Mouse (Mus musculus) hindbrain, postnatal 0 days (tissue): ENCODE results near the gene Tmem95. TPM values are rescaled to one million over a fixed set of nuclear protein-coding genes. Genes with fewer than 3 reads are reported as not detected.
A peak's percentile ranks its signal among the peaks of the same experiment; 100 is the strongest.

Source experiments
- ATAC-seq: fragments of 200-750 bp; cut with Nextera tagmentation; 2 replicates; pipeline ENCODE4 v1.8.0; 2017; ENCODE audit warnings: mild to moderate bottlenecking, moderate TSS enrichment, moderate library complexity
- DNase-seq: peaks from one replicate; pipeline ENCODE4 v3.0.0-alpha.2; 2015; ENCODE audit warnings: low spot score
- H3K27ac ChIP-seq: fragments of 300-500 bp; sonication (generic); 2 replicates; pipeline ENCODE4 v1.5.1; 2014; ENCODE audit warnings: mild to moderate bottlenecking
- H3K27me3 ChIP-seq: fragments of 300-500 bp; sonication (generic); 2 replicates; pipeline ENCODE4 v1.6.1; 2014; ENCODE audit warnings: low read length, mixed read lengths; ENCODE audit not compliant: insufficient read depth
- H3K36me3 ChIP-seq: fragments of 300-500 bp; sonication (generic); 2 replicates; pipeline ENCODE4 v1.6.1; 2014; ENCODE audit warnings: low read length, mixed read lengths; ENCODE audit not compliant: insufficient read depth
- H3K4me1 ChIP-seq: fragments of 300-500 bp; sonication (generic); 2 replicates; pipeline ENCODE4 v1.6.1; 2014; ENCODE audit warnings: antibody characterized with exemption, low read length, mixed read lengths; ENCODE audit not compliant: insufficient read depth
- H3K4me2 ChIP-seq: fragments of 300-500 bp; sonication (generic); 2 replicates; pipeline ENCODE4 v1.6.1; 2014; ENCODE audit warnings: low read depth, mild to moderate bottlenecking, low read length, moderate library complexity, mixed read lengths
- H3K4me3 ChIP-seq: fragments of 300-500 bp; sonication (generic); 2 replicates; pipeline ENCODE4 v1.5.1; 2014; ENCODE audit warnings: low read length
- H3K9ac ChIP-seq: fragments of 300-500 bp; sonication (generic); replicated peaks from 2 replicates; pipeline ENCODE4 v1.6.1; 2014; ENCODE audit warnings: mild to moderate bottlenecking, low read length, moderate library complexity, mixed read lengths
- H3K9me3 ChIP-seq: fragments of 300-500 bp; sonication (generic); 2 replicates; pipeline ENCODE4 v1.6.1; 2016; ENCODE audit warnings: low read length, mixed read lengths
- CTCF ChIP-seq: IDR thresholded peaks from 2 replicates; pipeline ENCODE4 v1.5.1; 2016; ENCODE audit warnings: antibody characterized with exemption, control low read depth, low read depth
- WGBS: fragments of 180-500 bp; shearing (Covaris S2); extraction: QIAGEN DNeasy Blood & Tissue Kit; methylation state at CpG from one replicate; pipeline ENCODE4 v1.1.7; 2014; 5-methylcytosine and 5-hydroxymethylcytosine counted together
- microRNA-seq, 2 experiments: library from miRNA; unstranded; fragments of <30 nt; microRNA quantifications; one replicate each; pipeline ENCODE4; 2016
- polyA plus RNA-seq: library from polyadenylated mRNA; unstranded; fragments of >200 nt; fragmentation: Nextera tagmentation; extraction: Ambion mirVana; gene quantifications from 2 replicates; pipeline ENCODE4 v1.2.1, GENCODE M21; 2015
- total RNA-seq: library from RNA; depleted of rRNA; stranded (reverse); fragments of >200 nt; gene quantifications from 2 replicates; pipeline ENCODE4 v1.2.3, GENCODE M21; 2014; rRNA removed

The Tmem95 gene
- total and polyA plus RNA-seq, 2 experiments from 2014 or later, result not detected

- WGBS, result 1% methylated on average over 49 of the region's 52 CpGs
- no peak for ATAC-seq
- Histone ChIP-seq H3K9ac (peak overlapping the region; percentile 79), H3K27me3 (no peaks in the 10 kb centered on the region), H3K4me2 (peak overlapping the region; percentile 86), H3K27ac (peak overlapping the region; percentile 88), H3K4me1 (peaks cover 14% of the 10 kb centered on the region), H3K9me3 (no peaks in the 10 kb centered on the region), H3K4me3 (peak overlapping the region; percentile 72), H3K36me3 (peaks cover 10% of the 10 kb centered on the region)
- DNase-seq, result peak; percentile 69
- TF ChIP-seq CTCF, result no peak
These were observed 40.9 kb downstream of the Tmem95 start for GRCm38 (mm10) chr11:69836703-69837576.

GRCm38 (mm10) chr11:69835966-69836335, 41.9 kb downstream of the Tmem95 start:
- WGBS, result 4% methylated on average over 4 of the region's 4 CpGs
- Histone ChIP-seq H3K4me3 (peak overlapping the region; percentile 72), H3K9ac (peak overlapping the region; percentile 79), H3K36me3 (peaks cover 10% of the 10 kb centered on the region), H3K27ac (peak overlapping the region; percentile 88; the same call in 1 of the 2 replicates), H3K27me3 (no peaks in the 10 kb centered on the region), H3K4me2 (peak overlapping the region; percentile 86), H3K9me3 (no peaks in the 10 kb centered on the region), H3K4me1 (peaks cover 14% of the 10 kb centered on the region)
- TF ChIP-seq CTCF, result no peak
- no peak for DNase-seq
- no peak for ATAC-seq

GRCm38 (mm10) chr11:69835326-69835965, 42.4 kb downstream of the Tmem95 start:
- DNase-seq (peak; percentile 30), ATAC-seq (no peak)
- Histone ChIP-seq H3K27me3 (no peaks in the 10 kb centered on the region), H3K9ac (peak overlapping the region; percentile 79), H3K36me3 (peaks cover 10% of the 10 kb centered on the region), H3K4me2 (peak overlapping the region; percentile 86), H3K4me3 (peak overlapping the region; percentile 72), H3K9me3 (no peaks in the 10 kb centered on the region), H3K4me1 (peaks cover 14% of the 10 kb centered on the region), H3K27ac (0 out of 2 replicates have a peak overlapping the region, but pooled peaks have one; percentile 2)
- WGBS, result 4% methylated on average over 8 of the region's 9 CpGs
- no peak for TF ChIP-seq CTCF

GRCm38 (mm10) chr11:69834001-69834549, 43.7 kb downstream of the Tmem95 start:
- TF ChIP-seq CTCF, result no peak
- peak overlapping the region; percentile 72 for H3K4me3 ChIP-seq
- ATAC-seq (no peak), DNase-seq (peak; percentile 48)
- no peaks in the 10 kb centered on the region for H3K27me3 ChIP-seq
- H3K27ac ChIP-seq, result no peak overlapping the region
- no peaks in the 10 kb centered on the region for H3K9me3 ChIP-seq
- peaks cover 12% of the 10 kb centered on the region for H3K4me1 ChIP-seq
- H3K36me3 ChIP-seq, result peaks cover 10% of the 10 kb centered on the region
- 10% methylated on average over 30 of the region's 48 CpGs for WGBS
- peak overlapping the region; percentile 79 for H3K9ac ChIP-seq
- H3K4me2 ChIP-seq, result peak overlapping the region; percentile 86

- Histone ChIP-seq H3K36me3 (peaks cover 10% of the 10 kb centered on the region), H3K9me3 (no peaks in the 10 kb centered on the region), H3K27ac (no peak overlapping the region), H3K9ac (peak overlapping the region; percentile 79; the same call in 1 of the 2 replicates), H3K4me1 (peaks cover 11% of the 10 kb centered on the region), H3K27me3 (no peaks in the 10 kb centered on the region), H3K4me2 (peak overlapping the region; percentile 86), H3K4me3 (peak overlapping the region; percentile 72)
- ATAC-seq, result no peak
- 55% methylated on average over 8 of the region's 8 CpGs for WGBS
- TF ChIP-seq CTCF, result no peak
- DNase-seq, result no peak
These were observed 44.3 kb downstream of the Tmem95 start for GRCm38 (mm10) chr11:69833554-69833953.

- no peaks in the 10 kb centered on the region for H3K9me3 ChIP-seq
- H3K4me1 ChIP-seq, result no peaks in the 10 kb centered on the region
- H3K27ac ChIP-seq, result no peak overlapping the region
- no peaks in the 10 kb centered on the region for H3K27me3 ChIP-seq
- DNase-seq (no peak), ATAC-seq (no peak)
- 51% methylated on average over 5 of the region's 5 CpGs for WGBS
- TF ChIP-seq CTCF, result no peak
- H3K9ac ChIP-seq, result no peak overlapping the region
- peaks cover 51% of the 10 kb centered on the region for H3K36me3 ChIP-seq
- H3K4me2 ChIP-seq, result no peak overlapping the region
- H3K4me3 ChIP-seq, result no peak overlapping the region
These were observed 49.0 kb downstream of the Tmem95 start for GRCm38 (mm10) chr11:69828832-69829231.

Small RNA genes lying within 50 kb of the gene (microRNA-seq; reads per million reads assigned to microRNA genes)
- 0 reads per million in 2 experiments for gene Mir6924

Other genes starting within 250 kb of the Tmem95 start
Only the 30 nearest of the 40 such genes appear.
- gene Polr2a, start 119.4 kb downstream of the Tmem95 start, total RNA-seq, result 18.3 and 18.8 TPM in 2 replicates
- 9.1 and 10.5 TPM in 2 replicates for gene Polr2a, start 119.4 kb downstream of the Tmem95 start, polyA plus RNA-seq
- gene Slc35g3, start 116.0 kb downstream of the Tmem95 start, total RNA-seq, result 0.72 TPM in 1 of 2 replicates, not detected in the other
- gene Slc35g3, start 116.0 kb downstream of the Tmem95 start, polyA plus RNA-seq, result 0.11 and 0.15 TPM in 2 replicates
- gene Zbtb4, start 112.1 kb downstream of the Tmem95 start, total RNA-seq, result 39.2 and 39.9 TPM in 2 replicates
- 4.6 and 4.9 TPM in 2 replicates for gene Zbtb4, start 112.1 kb downstream of the Tmem95 start, polyA plus RNA-seq
- 1.5 TPM in 1 of 2 replicates, not detected in the other for gene Chrnb1, start 82.1 kb downstream of the Tmem95 start, total RNA-seq
- 0.85 and 1.5 TPM in 2 replicates for gene Chrnb1, start 82.1 kb downstream of the Tmem95 start, polyA plus RNA-seq
- 19.1 and 19.2 TPM in 2 replicates for gene Fgf11, start 76.2 kb downstream of the Tmem95 start, total RNA-seq
- 3.8 and 4.4 TPM in 2 replicates for gene Fgf11, start 76.2 kb downstream of the Tmem95 start, polyA plus RNA-seq
- gene Tmem102, start 72.4 kb downstream of the Tmem95 start, total RNA-seq, result 0.16 and 0.72 TPM in 2 replicates
- 1.1 and 1.5 TPM in 2 replicates for gene Tmem102, start 72.4 kb downstream of the Tmem95 start, polyA plus RNA-seq
- not detected in 2 replicates for gene Gm39566, start 62.7 kb downstream of the Tmem95 start, total RNA-seq
- not detected in 2 replicates for gene Gm39566, start 62.7 kb downstream of the Tmem95 start, polyA plus RNA-seq
- not detected in 2 replicates for gene Spem2, start 59.6 kb downstream of the Tmem95 start, total RNA-seq
- not detected in 2 replicates for gene Spem2, start 59.6 kb downstream of the Tmem95 start, polyA plus RNA-seq
- gene Spem1, start 55.8 kb downstream of the Tmem95 start, total RNA-seq, result not detected in 2 replicates
- 0.28 and 0.40 TPM in 2 replicates for gene Spem1, start 55.8 kb downstream of the Tmem95 start, polyA plus RNA-seq
- gene Nlgn2, start 40.2 kb downstream of the Tmem95 start, total RNA-seq, result 126 and 130 TPM in 2 replicates
- gene Nlgn2, start 40.2 kb downstream of the Tmem95 start, polyA plus RNA-seq, result 20.8 and 22.3 TPM in 2 replicates
- 119 and 153 TPM in 2 replicates for gene Tmem256, start 39.5 kb downstream of the Tmem95 start, total RNA-seq
- gene Tmem256, start 39.5 kb downstream of the Tmem95 start, polyA plus RNA-seq, result 435 and 439 TPM in 2 replicates
- 24.7 and 26.3 TPM in 2 replicates for gene Plscr3, start 31.6 kb downstream of the Tmem95 start, total RNA-seq
- gene Plscr3, start 31.6 kb downstream of the Tmem95 start, polyA plus RNA-seq, result 32.2 and 33.4 TPM in 2 replicates
- not detected in 2 replicates for gene Tnk1, start 19.3 kb downstream of the Tmem95 start, total RNA-seq
- 0.15 TPM in 1 of 2 replicates, not detected in the other for gene Tnk1, start 19.3 kb downstream of the Tmem95 start, polyA plus RNA-seq
- 1.7 and 2.0 TPM in 2 replicates for gene Kctd11, start 3.4 kb upstream of the Tmem95 start, total RNA-seq
- gene Kctd11, start 3.4 kb upstream of the Tmem95 start, polyA plus RNA-seq, result 1.3 and 1.7 TPM in 2 replicates
- 1.5 TPM in 1 of 2 replicates, not detected in the other for gene Acap1, start 17.5 kb upstream of the Tmem95 start, total RNA-seq
- gene Acap1, start 17.5 kb upstream of the Tmem95 start, polyA plus RNA-seq, result 0.20 and 0.21 TPM in 2 replicates
- 2.9 and 9.7 TPM in 2 replicates for gene 2810408A11Rik, start 23.0 kb upstream of the Tmem95 start, total RNA-seq
- gene 2810408A11Rik, start 23.0 kb upstream of the Tmem95 start, polyA plus RNA-seq, result 6.5 and 8.1 TPM in 2 replicates
- 95.1 and 118 TPM in 2 replicates for gene Neurl4, start 23.1 kb upstream of the Tmem95 start, total RNA-seq
- 11.9 and 13.1 TPM in 2 replicates for gene Neurl4, start 23.1 kb upstream of the Tmem95 start, polyA plus RNA-seq
- gene Gps2, start 35.9 kb upstream of the Tmem95 start, total RNA-seq, result 48.1 and 67.6 TPM in 2 replicates
- 60.8 and 65.9 TPM in 2 replicates for gene Gps2, start 35.9 kb upstream of the Tmem95 start, polyA plus RNA-seq
- gene Eif5a, start 43.9 kb upstream of the Tmem95 start, total RNA-seq, result 491 and 500 TPM in 2 replicates
- 1,157 and 1,160 TPM in 2 replicates for gene Eif5a, start 43.9 kb upstream of the Tmem95 start, polyA plus RNA-seq
- gene Ybx2, start 57.8 kb upstream of the Tmem95 start, total RNA-seq, result 23.9 and 31.1 TPM in 2 replicates
- gene Ybx2, start 57.8 kb upstream of the Tmem95 start, polyA plus RNA-seq, result 3.3 and 5.9 TPM in 2 replicates
- gene Slc2a4, start 70.2 kb upstream of the Tmem95 start, total RNA-seq, result 9.5 and 12.8 TPM in 2 replicates
- 6.1 and 6.5 TPM in 2 replicates for gene Slc2a4, start 70.2 kb upstream of the Tmem95 start, polyA plus RNA-seq
- not detected in 2 replicates for gene Cldn7, start 86.8 kb upstream of the Tmem95 start, total RNA-seq
- 0.18 and 0.19 TPM in 2 replicates for gene Cldn7, start 86.8 kb upstream of the Tmem95 start, polyA plus RNA-seq
- gene Ctdnep1, start 103.1 kb upstream of the Tmem95 start, total RNA-seq, result 37.7 and 40.9 TPM in 2 replicates
- 24.7 and 25.0 TPM in 2 replicates for gene Ctdnep1, start 103.1 kb upstream of the Tmem95 start, polyA plus RNA-seq
- gene Elp5, start 104.5 kb upstream of the Tmem95 start, total RNA-seq, result 137 and 147 TPM in 2 replicates
- gene Elp5, start 104.5 kb upstream of the Tmem95 start, polyA plus RNA-seq, result 168 and 170 TPM in 2 replicates
- 175 and 209 TPM in 2 replicates for gene Gabarap, start 113.1 kb upstream of the Tmem95 start, total RNA-seq
- gene Gabarap, start 113.1 kb upstream of the Tmem95 start, polyA plus RNA-seq, result 548 and 563 TPM in 2 replicates
- gene Phf23, start 117.8 kb upstream of the Tmem95 start, total RNA-seq, result 34.3 and 47.9 TPM in 2 replicates
- gene Phf23, start 117.8 kb upstream of the Tmem95 start, polyA plus RNA-seq, result 44.0 and 46.0 TPM in 2 replicates
- gene Dvl2, start 122.6 kb upstream of the Tmem95 start, total RNA-seq, result 20.9 and 37.3 TPM in 2 replicates
- gene Dvl2, start 122.6 kb upstream of the Tmem95 start, polyA plus RNA-seq, result 18.1 and 19.3 TPM in 2 replicates
- gene Acadvl, start 137.4 kb upstream of the Tmem95 start, total RNA-seq, result 44.4 and 47.2 TPM in 2 replicates
- 65.2 and 75.2 TPM in 2 replicates for gene Acadvl, start 137.4 kb upstream of the Tmem95 start, polyA plus RNA-seq
- gene Dlg4, start 138.9 kb upstream of the Tmem95 start, total RNA-seq, result 209 and 225 TPM in 2 replicates
- gene Dlg4, start 138.9 kb upstream of the Tmem95 start, polyA plus RNA-seq, result 18.8 and 22.4 TPM in 2 replicates
- gene Asgr1, start 176.1 kb upstream of the Tmem95 start, total RNA-seq, result 2.3 and 2.8 TPM in 2 replicates
- gene Asgr1, start 176.1 kb upstream of the Tmem95 start, polyA plus RNA-seq, result 3.7 TPM in 2 replicates